Mouse (Mus musculus) stomach, embryonic 15.5 days (tissue): ENCODE results near the gene Eri3. TPM values are rescaled to one million over a fixed set of nuclear protein-coding genes. Genes with fewer than 3 reads are reported as not detected.

Experiments
- ATAC-seq: fragments of 200-750 bp; cut with Nextera tagmentation; 2 replicates; pipeline ENCODE4 v1.8.0; 2017; ENCODE audit warnings: low read depth, moderate number of reproducible peaks, moderate TSS enrichment; ENCODE audit not compliant: insufficient read depth, low FRiP score
- H3K27ac ChIP-seq: fragments of 300-500 bp; sonication (generic); 2 replicates; pipeline ENCODE4 v1.5.1; 2015; ENCODE audit warnings: mild to moderate bottlenecking, inconsistent platforms
- H3K27me3 ChIP-seq: fragments of 300-500 bp; sonication (generic); replicated peaks from 2 replicates; pipeline ENCODE4 v1.6.1; 2015; ENCODE audit warnings: inconsistent platforms
- H3K36me3 ChIP-seq: fragments of 300-500 bp; sonication (generic); 2 replicates; pipeline ENCODE4 v1.6.1; 2015; ENCODE audit warnings: inconsistent platforms
- H3K4me1 ChIP-seq: fragments of 300-500 bp; sonication (generic); 2 replicates; pipeline ENCODE4 v1.6.1; 2015; ENCODE audit warnings: inconsistent platforms
- H3K4me2 ChIP-seq: fragments of 300-500 bp; sonication (generic); 2 replicates; pipeline ENCODE4 v1.6.1; 2015; ENCODE audit warnings: mild to moderate bottlenecking, inconsistent platforms
- H3K4me3 ChIP-seq: fragments of 300-500 bp; sonication (generic); replicated peaks from 2 replicates; pipeline ENCODE4 v1.5.1; 2015; ENCODE audit warnings: inconsistent platforms
- H3K9ac ChIP-seq: fragments of 300-500 bp; sonication (generic); 2 replicates; pipeline ENCODE4 v1.6.1; 2015; ENCODE audit warnings: inconsistent platforms
- H3K9me3 ChIP-seq: fragments of 300-500 bp; sonication (generic); 2 replicates; pipeline ENCODE4 v1.6.1; 2016; ENCODE audit warnings: inconsistent platforms
- WGBS: fragments of 180-500 bp; shearing (Covaris S2); methylation state at CpG from one replicate; pipeline ENCODE4 v1.1.7; 2015; 5-methylcytosine and 5-hydroxymethylcytosine counted together
- polyA plus RNA-seq: library from polyadenylated mRNA; unstranded; fragments of >200 nt; fragmentation: Nextera tagmentation; extraction: Ambion mirVana; gene quantifications from 2 replicates; pipeline ENCODE4 v1.2.1, GENCODE M21; 2015

The Eri3 gene
- polyA plus RNA-seq, 1 experiment from 2014 or later = 116 TPM

DNA sequence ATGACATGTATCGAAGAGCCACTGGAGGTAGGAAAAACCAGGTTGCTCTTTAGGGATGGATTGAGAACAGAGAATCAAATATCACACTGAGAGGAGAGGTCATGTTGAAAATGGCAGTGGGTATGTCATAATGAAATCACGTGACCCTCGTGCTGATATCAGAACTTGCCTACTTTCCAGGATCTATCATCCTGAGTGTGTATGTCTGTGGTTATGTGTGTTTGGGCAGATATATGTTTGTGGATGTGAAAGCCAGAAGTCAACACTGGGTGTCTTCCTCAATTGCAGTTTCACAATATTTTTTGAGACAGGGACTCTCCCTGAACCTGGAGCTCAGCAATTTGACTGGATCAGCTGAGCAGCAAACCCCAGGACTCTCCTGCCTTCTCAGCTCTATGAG is 4.7 kb upstream of the Eri3 start:
- Histone ChIP-seq H3K9me3 (no peaks in the 10 kb centered on the region), H3K27me3 (no peaks in the 10 kb centered on the region), H3K4me1 (no peaks in the 10 kb centered on the region), H3K27ac (no peak overlapping the region), H3K4me2 (no peak overlapping the region), H3K36me3 (no peaks in the 10 kb centered on the region), H3K9ac (no peak overlapping the region), H3K4me3 (no peak overlapping the region)
- 85% methylated on average over 3 of the region's 3 CpGs for WGBS
- no peak for ATAC-seq

DNA sequence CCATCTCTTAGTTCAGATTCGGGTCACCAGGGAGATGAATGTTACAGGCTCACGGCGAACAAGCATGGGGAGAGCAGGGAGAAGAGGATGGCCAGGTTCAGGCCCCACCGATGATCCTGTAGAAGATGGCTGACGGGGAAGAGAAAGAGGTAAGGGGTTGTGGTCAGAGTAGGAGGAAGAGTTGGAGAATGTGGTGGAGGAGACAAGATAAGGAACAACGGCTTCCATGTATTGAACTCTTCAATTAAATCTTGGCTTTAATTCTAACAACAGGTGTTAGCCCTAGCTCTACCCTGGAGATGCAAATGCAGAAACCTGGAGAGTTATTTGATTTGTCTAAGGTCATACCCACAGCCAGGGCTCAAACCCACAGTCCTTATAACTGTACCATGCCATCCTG is 3.5 kb upstream of the Eri3 start:
- H3K27me3 ChIP-seq = no peaks in the 10 kb centered on the region
- WGBS = 84% methylated on average over 6 of the region's 6 CpGs
- no peaks in the 10 kb centered on the region for H3K36me3 ChIP-seq

GRCm38 (mm10) chr4:117549576-117549975 is 589 bp upstream of the Eri3 start:
- Histone ChIP-seq H3K9ac (no peak overlapping the region), H3K4me3 (peak overlapping the region; percentile 98), H3K36me3 (0 out of 2 replicates have a peak, but pooled peaks cover 3% of the 10 kb centered on the region), H3K27ac (no peak overlapping the region), H3K4me1 (peaks cover 12% of the 10 kb centered on the region; the same call in 1 of the 2 replicates), H3K4me2 (peak overlapping the region; percentile 39), H3K9me3 (no peaks in the 10 kb centered on the region), H3K27me3 (no peaks in the 10 kb centered on the region)
- ATAC-seq = no peak
- WGBS = 32% methylated on average over 6 of the region's 6 CpGs

More for the DNA sequence above, 3.5 kb upstream of the Eri3 start:
- Histone ChIP-seq H3K27ac (no peak overlapping the region), H3K4me1 (peaks cover 11% of the 10 kb centered on the region; the same call in 1 of the 2 replicates), H3K9me3 (no peaks in the 10 kb centered on the region), H3K4me3 (no peak overlapping the region), H3K4me2 (no peak overlapping the region), H3K9ac (no peak overlapping the region)
- no peak for ATAC-seq

GRCm38 (mm10) chr4:117551144-117552000 is 1.2 kb downstream of the Eri3 start:
- no peak for ATAC-seq

GRCm38 (mm10) chr4:117555495-117555894 is 5.3 kb downstream of the Eri3 start:
- H3K27ac ChIP-seq = no peak overlapping the region
- peaks cover 25% of the 10 kb centered on the region for H3K4me1 ChIP-seq
- no peak overlapping the region for H3K4me3 ChIP-seq
- no peaks in the 10 kb centered on the region for H3K9me3 ChIP-seq
- no peak for ATAC-seq
- H3K9ac ChIP-seq = no peak overlapping the region
- H3K27me3 ChIP-seq = no peaks in the 10 kb centered on the region
- 61% methylated on average over 2 of the region's 2 CpGs for WGBS
- H3K4me2 ChIP-seq = no peak overlapping the region
- 0 out of 2 replicates have a peak, but pooled peaks cover 3% of the 10 kb centered on the region for H3K36me3 ChIP-seq

More at GRCm38 (mm10) chr4:117551144-117552000, 1.2 kb downstream of the Eri3 start:
- H3K27me3 ChIP-seq = no peaks in the 10 kb centered on the region
- 34% methylated on average over 8 of the region's 8 CpGs for WGBS
- no peaks in the 10 kb centered on the region for H3K9me3 ChIP-seq
- peak overlapping the region; percentile 86 for H3K4me2 ChIP-seq
- no peak overlapping the region for H3K9ac ChIP-seq
- H3K27ac ChIP-seq = peak overlapping the region; percentile 79; the same call in 1 of the 2 replicates
- H3K4me3 ChIP-seq = peak overlapping the region; percentile 98
- H3K4me1 ChIP-seq = peaks cover 19% of the 10 kb centered on the region
- 0 out of 2 replicates have a peak, but pooled peaks cover 3% of the 10 kb centered on the region for H3K36me3 ChIP-seq

DNA sequence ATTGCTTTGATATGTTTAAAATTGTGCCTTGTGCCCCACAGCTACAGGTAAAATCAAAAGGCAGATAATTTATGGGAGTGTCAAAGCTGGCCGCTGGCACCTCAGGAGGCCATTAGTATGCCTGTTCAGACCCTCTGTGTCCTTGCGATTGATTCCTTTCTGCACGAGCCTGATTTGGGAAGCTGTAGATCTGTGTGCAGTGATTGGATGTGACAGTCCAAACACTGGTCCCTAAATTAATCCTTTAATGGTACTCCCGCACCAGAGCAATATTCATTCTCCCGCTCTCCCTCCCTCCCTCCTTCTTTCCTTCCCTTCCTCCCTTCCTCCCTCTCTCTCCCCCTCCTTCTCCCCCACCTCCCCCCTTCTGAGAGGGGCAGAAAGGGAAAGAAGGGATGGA is 6.2 kb downstream of the Eri3 start:
- WGBS = 32% methylated on average over 5 of the region's 5 CpGs
- no peak overlapping the region for H3K27ac ChIP-seq
- no peaks in the 10 kb centered on the region for H3K9me3 ChIP-seq
- no peak for ATAC-seq
- 0 out of 2 replicates have a peak, but pooled peaks cover 3% of the 10 kb centered on the region for H3K36me3 ChIP-seq
- H3K27me3 ChIP-seq = no peaks in the 10 kb centered on the region
- H3K4me2 ChIP-seq = no peak overlapping the region
- H3K4me1 ChIP-seq = peaks cover 16% of the 10 kb centered on the region
- no peak overlapping the region for H3K9ac ChIP-seq
- H3K4me3 ChIP-seq = no peak overlapping the region

DNA sequence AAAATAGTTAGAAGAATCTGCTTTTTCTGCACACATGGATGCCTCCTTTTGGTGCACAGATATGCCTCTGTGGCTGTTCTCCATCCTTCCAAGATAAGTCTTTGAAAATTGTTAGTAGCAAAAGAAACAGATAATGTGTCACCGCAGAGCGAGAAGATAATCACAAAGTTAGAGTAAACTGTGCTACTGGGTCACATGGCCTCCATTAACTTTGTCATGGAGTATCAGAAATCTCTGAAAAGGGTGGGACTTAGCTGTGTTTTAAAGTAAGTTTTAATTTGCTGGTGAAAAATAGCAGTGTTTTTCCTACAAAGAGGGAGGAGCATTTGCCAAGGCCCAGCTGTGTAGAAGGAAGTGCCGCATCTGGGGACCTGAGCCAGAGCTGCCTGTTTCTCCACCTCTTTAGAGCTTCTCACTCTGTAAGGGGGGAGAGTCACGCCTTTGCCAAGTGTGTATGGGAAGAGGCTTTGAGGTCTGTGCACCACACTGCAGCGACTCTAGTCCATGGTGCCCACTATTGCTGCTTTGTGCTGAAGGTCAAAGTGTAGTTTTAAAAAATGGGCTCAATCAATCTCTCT is 7.0 kb downstream of the Eri3 start:
- H3K9me3 ChIP-seq = no peaks in the 10 kb centered on the region
- H3K27me3 ChIP-seq = no peaks in the 10 kb centered on the region
- 45% methylated on average over 5 of the region's 5 CpGs for WGBS
- no peak for ATAC-seq
- no peak overlapping the region for H3K4me2 ChIP-seq
- no peak overlapping the region for H3K9ac ChIP-seq
- 0 out of 2 replicates have a peak, but pooled peaks cover 3% of the 10 kb centered on the region for H3K36me3 ChIP-seq
- H3K4me3 ChIP-seq = no peak overlapping the region
- H3K4me1 ChIP-seq = peaks cover 13% of the 10 kb centered on the region; the same call in 1 of the 2 replicates
- no peak overlapping the region for H3K27ac ChIP-seq

DNA sequence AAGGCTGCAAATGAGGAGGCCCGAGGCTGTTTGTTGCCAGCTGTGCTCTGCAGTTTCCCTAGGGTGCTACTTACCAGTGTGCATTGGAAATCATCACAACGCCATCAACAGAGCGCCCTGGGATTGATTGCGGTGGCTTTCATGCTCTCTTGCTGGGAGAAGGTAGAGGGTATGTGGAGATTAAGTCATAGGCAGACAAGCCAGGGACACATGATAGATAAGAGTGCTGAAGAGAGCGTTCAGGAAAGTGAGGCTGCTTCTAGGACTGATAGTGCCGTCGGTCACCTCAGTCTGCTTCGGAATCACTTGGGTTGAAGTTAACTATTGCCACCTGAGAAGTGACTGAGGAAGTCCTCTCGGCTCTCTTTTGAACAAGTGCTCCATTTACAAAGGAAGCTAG is 13.8 kb downstream of the Eri3 start:
- Histone ChIP-seq H3K4me3 (no peak overlapping the region), H3K9ac (no peak overlapping the region), H3K4me1 (no peaks in the 10 kb centered on the region), H3K27me3 (no peaks in the 10 kb centered on the region), H3K9me3 (no peaks in the 10 kb centered on the region), H3K27ac (no peak overlapping the region), H3K4me2 (no peak overlapping the region), H3K36me3 (peaks cover 8% of the 10 kb centered on the region; the same call in 1 of the 2 replicates)
- no peak for ATAC-seq
- 85% methylated on average over 9 of the region's 9 CpGs for WGBS

DNA sequence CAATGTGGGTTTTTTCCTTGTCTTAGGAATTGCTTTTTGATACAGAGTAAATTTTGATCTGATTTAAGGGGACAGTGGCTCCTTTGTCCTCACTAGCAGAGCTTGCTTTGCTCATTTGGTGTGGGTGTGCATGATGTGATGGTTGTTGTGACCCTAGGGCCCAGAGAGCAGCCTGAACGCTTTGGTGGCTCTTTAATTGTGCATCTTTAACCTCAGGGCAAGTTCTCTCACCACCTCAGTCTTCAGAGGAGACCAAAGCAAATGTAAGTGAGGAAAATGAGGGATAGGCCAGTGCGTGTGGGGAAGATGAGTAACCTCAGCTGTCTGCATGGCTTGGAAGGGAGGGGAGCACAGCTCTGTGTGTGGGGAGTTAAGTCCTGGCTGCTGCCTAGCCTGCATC is 18.7 kb downstream of the Eri3 start:
- 73% methylated on average over 2 of the region's 2 CpGs for WGBS
- H3K9me3 ChIP-seq = no peaks in the 10 kb centered on the region
- ATAC-seq = no peak
- H3K4me3 ChIP-seq = no peak overlapping the region
- no peak overlapping the region for H3K27ac ChIP-seq
- H3K9ac ChIP-seq = no peak overlapping the region
- peaks cover 6% of the 10 kb centered on the region; the same call in 1 of the 2 replicates for H3K36me3 ChIP-seq
- no peak overlapping the region for H3K4me2 ChIP-seq
- no peaks in the 10 kb centered on the region for H3K27me3 ChIP-seq
- H3K4me1 ChIP-seq = no peaks in the 10 kb centered on the region

DNA sequence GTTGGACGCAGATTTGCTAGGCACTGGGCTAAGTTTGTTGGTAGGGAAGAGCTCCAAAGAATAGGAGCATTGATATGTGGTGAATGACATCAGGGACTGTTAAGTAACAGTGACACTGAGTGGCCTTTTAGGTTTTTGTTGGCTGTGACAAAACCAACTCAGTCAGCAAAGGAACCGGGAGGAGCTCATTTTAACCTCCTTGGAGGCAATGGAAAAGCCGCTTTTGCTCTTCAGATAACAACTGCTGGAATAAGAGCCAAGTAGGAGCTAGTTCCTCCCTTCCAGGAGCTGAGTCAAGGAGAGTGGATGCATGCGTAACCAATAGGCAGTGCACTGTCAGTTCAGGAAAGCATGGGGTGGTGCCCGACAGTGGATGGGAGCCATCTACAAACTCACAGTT is 20.8 kb downstream of the Eri3 start:
- Histone ChIP-seq H3K4me3 (no peak overlapping the region), H3K4me1 (no peaks in the 10 kb centered on the region), H3K36me3 (no peaks in the 10 kb centered on the region), H3K9ac (no peak overlapping the region), H3K27me3 (no peaks in the 10 kb centered on the region), H3K4me2 (no peak overlapping the region), H3K27ac (no peak overlapping the region), H3K9me3 (no peaks in the 10 kb centered on the region)
- 87% methylated on average over 5 of the region's 5 CpGs for WGBS
- no peak for ATAC-seq

- H3K27me3 ChIP-seq = no peaks in the 10 kb centered on the region
- 93% methylated on average over 1 of the region's 1 CpGs for WGBS
- H3K4me2 ChIP-seq = no peak overlapping the region
- peaks cover 2% of the 10 kb centered on the region; the same call in 1 of the 2 replicates for H3K36me3 ChIP-seq
- no peaks in the 10 kb centered on the region for H3K9me3 ChIP-seq
- no peaks in the 10 kb centered on the region for H3K4me1 ChIP-seq
- no peak overlapping the region for H3K9ac ChIP-seq
- H3K4me3 ChIP-seq = no peak overlapping the region
- H3K27ac ChIP-seq = no peak overlapping the region
- ATAC-seq = no peak
Observed at GRCm38 (mm10) chr4:117577579-117577978, 27.4 kb downstream of the Eri3 start.

DNA sequence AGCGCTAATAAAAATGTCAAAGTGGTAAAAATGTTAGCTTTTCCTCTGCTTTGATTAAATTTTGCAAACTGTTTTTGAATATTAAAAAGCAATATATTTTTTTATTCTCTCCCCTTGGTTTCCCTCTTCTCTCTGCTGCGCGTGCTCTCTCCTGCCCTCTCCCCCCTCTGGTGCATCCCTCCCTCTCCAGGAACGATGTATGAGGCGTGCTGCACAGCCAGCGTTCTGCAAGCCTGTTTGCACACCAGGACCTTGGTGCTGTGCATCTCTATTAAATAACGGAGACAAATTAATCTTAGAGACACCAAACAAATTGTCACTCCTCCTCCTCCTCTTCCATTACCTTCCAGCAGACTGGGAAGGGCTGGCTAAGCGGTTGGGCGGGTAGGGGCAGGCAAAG is 31.5 kb downstream of the Eri3 start:
- 55% methylated on average over 9 of the region's 9 CpGs for WGBS
- H3K9ac ChIP-seq = no peak overlapping the region
- H3K27ac ChIP-seq = no peak overlapping the region
- H3K9me3 ChIP-seq = no peaks in the 10 kb centered on the region
- H3K4me2 ChIP-seq = no peak overlapping the region
- peaks cover 21% of the 10 kb centered on the region for H3K36me3 ChIP-seq
- H3K27me3 ChIP-seq = no peaks in the 10 kb centered on the region
- no peak overlapping the region for H3K4me3 ChIP-seq
- no peaks in the 10 kb centered on the region for H3K4me1 ChIP-seq
- ATAC-seq = no peak
